Comparison of ENCODE assay signal across 8 mouse cellular contexts in the genomic region with DNA sequence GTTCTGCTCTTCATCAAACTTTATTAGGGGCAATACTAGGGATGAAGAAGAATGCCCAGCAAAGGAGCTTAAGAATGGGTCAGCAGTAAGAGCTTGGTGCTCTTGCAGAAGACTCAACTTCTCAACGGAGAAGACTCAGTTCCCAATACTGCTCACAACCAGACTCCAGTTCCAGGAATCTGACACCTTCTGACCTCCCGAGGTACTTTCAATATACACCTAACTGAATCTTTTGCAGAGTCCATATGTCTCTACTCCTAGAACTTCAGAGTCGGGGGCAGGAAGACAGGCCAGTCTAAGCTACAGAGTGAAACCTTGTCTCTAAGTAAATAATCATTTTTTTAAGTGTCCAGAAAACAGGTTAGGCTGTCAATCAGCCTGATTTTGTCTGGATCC. TPM values are rescaled to one million over a fixed set of nuclear protein-coding genes. Genes with fewer than 3 reads are reported as not detected.
DNase-seq lines count a peak whose midpoint lies in the region; ATAC-seq and TF ChIP-seq lines count a peak whose summit lies in the region.

No protein-coding gene starts in this region.

- H3K4me2 ChIP-seq in kidney, embryonic 14.5 days (replicated peaks; ENCODE audit: low read depth, low read length) = peak overlapping the region; percentile 71
- H3K4me2 ChIP-seq in intestine, embryonic 15.5 days (replicated peaks) = peak overlapping the region; percentile 74
- H3K4me2 ChIP-seq in neural tube, embryonic 13.5 days = peak overlapping the region; percentile 60

- no peak for TF ChIP-seq CTCF in cortical plate, adult 2 months (IDR thresholded peaks at IDR 0.05; ENCODE audit: extremely low read depth, insufficient read depth, low read length)

- peak overlapping the region; percentile 95 for H3K9ac ChIP-seq in kidney, embryonic 14.5 days (ENCODE audit: low read depth, low read length)
- peak overlapping the region; percentile 83 for H3K9ac ChIP-seq in intestine, embryonic 15.5 days
- H3K9ac ChIP-seq in neural tube, embryonic 13.5 days = peak overlapping the region; percentile 91

- DNase-seq in kidney, postnatal 4 days = no peak
- DNase-seq in thymus, postnatal 4 days = no peak
- no peak for DNase-seq in thymus, postnatal 14 days
- DNase-seq in cerebellum, postnatal 36 days = no peak

- ATAC-seq in kidney, embryonic 14.5 days (ENCODE audit: low FRiP score, low TSS enrichment) = 0 out of 2 replicates have a peak, but pooled peaks have one; percentile 11
- peak; percentile 26; the same call in 1 of the 2 replicates for ATAC-seq in intestine, embryonic 15.5 days
- peak; percentile 10 for ATAC-seq in neural tube, embryonic 13.5 days (ENCODE audit: low read depth)

- H3K4me3 ChIP-seq in kidney, embryonic 14.5 days (ENCODE audit: low read length) = peak overlapping the region; percentile 83
- H3K4me3 ChIP-seq in cortical plate, adult 2 months (ENCODE audit: insufficient read depth, low read length) = peak overlapping the region; percentile 19; the same call in 1 of the 2 replicates
- H3K4me3 ChIP-seq in intestine, embryonic 15.5 days (replicated peaks) = peak overlapping the region; percentile 89
- H3K4me3 ChIP-seq in neural tube, embryonic 13.5 days = peak overlapping the region; percentile 74

- TF ChIP-seq POLR2A in cortical plate, adult 2 months (IDR thresholded peaks at IDR 0.05; ENCODE audit: extremely low read depth, insufficient read depth, low read length) = no peak

- peaks cover 3% of the 10 kb centered on the region; the same call in 1 of the 2 replicates for H3K9me3 ChIP-seq in kidney, embryonic 14.5 days (ENCODE audit: control insufficient read depth, low read length)
- no peaks in the 10 kb centered on the region for H3K9me3 ChIP-seq in intestine, embryonic 15.5 days
- H3K9me3 ChIP-seq in neural tube, embryonic 13.5 days = no peaks in the 10 kb centered on the region

- H3K4me1 ChIP-seq in kidney, embryonic 14.5 days (ENCODE audit: control insufficient read depth, insufficient read depth, low read length) = peaks cover 10% of the 10 kb centered on the region; the same call in 1 of the 2 replicates
- no peaks in the 10 kb centered on the region; the same call in 1 of the 2 replicates for H3K4me1 ChIP-seq in cortical plate, adult 2 months (ENCODE audit: control insufficient read depth, insufficient read depth, low read length)
- H3K4me1 ChIP-seq in intestine, embryonic 15.5 days (replicated peaks) = peaks cover 17% of the 10 kb centered on the region
- peaks cover 20% of the 10 kb centered on the region for H3K4me1 ChIP-seq in neural tube, embryonic 13.5 days (replicated peaks)

- no peaks in the 10 kb centered on the region for H3K27me3 ChIP-seq in kidney, embryonic 14.5 days (ENCODE audit: control insufficient read depth, insufficient read depth, low read length)
- H3K27me3 ChIP-seq in intestine, embryonic 15.5 days (replicated peaks) = no peaks in the 10 kb centered on the region
- no peaks in the 10 kb centered on the region for H3K27me3 ChIP-seq in neural tube, embryonic 13.5 days

- no peak overlapping the region for H3K27ac ChIP-seq in kidney, embryonic 14.5 days (ENCODE audit: low read depth, low read length)
- H3K27ac ChIP-seq in cortical plate, adult 2 months (ENCODE audit: insufficient read depth, low read length) = no peak overlapping the region
- H3K27ac ChIP-seq in intestine, embryonic 15.5 days = no peak overlapping the region
- no peak overlapping the region for H3K27ac ChIP-seq in neural tube, embryonic 13.5 days (replicated peaks)

- H3K36me3 ChIP-seq in kidney, embryonic 14.5 days (ENCODE audit: control insufficient read depth, insufficient read depth, low read length) = no peaks in the 10 kb centered on the region
- H3K36me3 ChIP-seq in intestine, embryonic 15.5 days = 0 out of 2 replicates have a peak, but pooled peaks cover 4% of the 10 kb centered on the region
- H3K36me3 ChIP-seq in neural tube, embryonic 13.5 days = peaks cover 9% of the 10 kb centered on the region; the same call in 1 of the 2 replicates

- 0% methylated on average over 3 of the region's 3 CpGs for WGBS in kidney, embryonic 14.5 days
- 3% methylated on average over 3 of the region's 3 CpGs for WGBS in intestine, embryonic 15.5 days
- WGBS in neural tube, embryonic 13.5 days = 14% methylated on average over 3 of the region's 3 CpGs

RNA-seq across cellular contexts. Expression of a gene that starts 1.1 kb away (rescaled TPM):
- 5.8 and 8.7 TPM in 2 replicates for polyA plus RNA-seq in kidney, embryonic 14.5 days (2014; fragmentation: Nextera tagmentation; extraction: Ambion mirVana)
- 11.0 and 12.5 TPM in 2 replicates for polyA plus RNA-seq in cortical plate, adult 2 months (2012; rRNA removed)
- polyA plus RNA-seq in intestine, embryonic 15.5 days (2015; fragmentation: Nextera tagmentation; extraction: Ambion mirVana) = 4.0 and 4.7 TPM in 2 replicates
- 3.2 and 5.2 TPM in 2 replicates for polyA plus RNA-seq in neural tube, embryonic 13.5 days (2015; fragmentation: Nextera tagmentation; extraction: Ambion mirVana)

RNA-seq across cellular contexts. Expression of a gene that starts 36.7 kb away (rescaled TPM):
- polyA plus RNA-seq in kidney, embryonic 14.5 days (2014; fragmentation: Nextera tagmentation; extraction: Ambion mirVana) = not detected in 2 replicates
- not detected in 2 replicates for polyA plus RNA-seq in cortical plate, adult 2 months (2012; rRNA removed)
- polyA plus RNA-seq in intestine, embryonic 15.5 days (2015; fragmentation: Nextera tagmentation; extraction: Ambion mirVana) = not detected in 2 replicates
- polyA plus RNA-seq in neural tube, embryonic 13.5 days (2015; fragmentation: Nextera tagmentation; extraction: Ambion mirVana) = not detected in 2 replicates

RNA-seq across cellular contexts. Expression of a gene that starts 37.4 kb away (rescaled TPM):
- 166 and 240 TPM in 2 replicates for polyA plus RNA-seq in kidney, embryonic 14.5 days (2014; fragmentation: Nextera tagmentation; extraction: Ambion mirVana)
- polyA plus RNA-seq in cortical plate, adult 2 months (2012; rRNA removed) = 97.3 and 99.8 TPM in 2 replicates
- 156 and 168 TPM in 2 replicates for polyA plus RNA-seq in intestine, embryonic 15.5 days (2015; fragmentation: Nextera tagmentation; extraction: Ambion mirVana)
- 188 and 193 TPM in 2 replicates for polyA plus RNA-seq in neural tube, embryonic 13.5 days (2015; fragmentation: Nextera tagmentation; extraction: Ambion mirVana)

Comparison
In these comparisons a context has a peak if more than half of its experiments do, and no peak if none do; other contexts are left out.
1. H3K4me3 ChIP-seq: peak in every context shown above with its lines; median percentile 89 in intestine, embryonic 15.5 days; 83 in kidney, embryonic 14.5 days; 74 in neural tube, embryonic 13.5 days; 19 in cortical plate, adult 2 months.